Mouse (Mus musculus) heart, embryonic 16.5 days (tissue): ENCODE results near the gene Ubl3. TPM values are rescaled to one million over a fixed set of nuclear protein-coding genes. Genes with fewer than 3 reads are reported as not detected.

Experiments
- ATAC-seq: fragments of 200-750 bp; cut with Nextera tagmentation; replicated peaks from 2 replicates; pipeline ENCODE4 v1.8.0; 2017; ENCODE audit warnings: moderate number of reproducible peaks; ENCODE audit not compliant: insufficient read depth, low FRiP score; ENCODE audit errors: extremely low read depth
- H3K27ac ChIP-seq: fragments of 300-500 bp; sonication (generic); 2 replicates; pipeline ENCODE4 v1.5.1; 2014; ENCODE audit warnings: mild to moderate bottlenecking, low read length, control low read depth, moderate library complexity
- H3K27me3 ChIP-seq: fragments of 300-500 bp; sonication (generic); 2 replicates; pipeline ENCODE4 v1.6.1; 2014; ENCODE audit warnings: low read length, mixed read lengths; ENCODE audit not compliant: control insufficient read depth, insufficient read depth
- H3K36me3 ChIP-seq: fragments of 300-500 bp; sonication (generic); 2 replicates; pipeline ENCODE4 v1.6.1; 2014; ENCODE audit not compliant: control insufficient read depth, insufficient read depth
- H3K4me1 ChIP-seq: fragments of 300-500 bp; sonication (generic); 2 replicates; pipeline ENCODE4 v1.6.1; 2014; ENCODE audit warnings: low read length, mixed read lengths; ENCODE audit not compliant: control insufficient read depth, insufficient read depth
- H3K4me2 ChIP-seq: fragments of 300-500 bp; sonication (generic); 2 replicates; pipeline ENCODE4 v1.6.1; 2014; ENCODE audit warnings: low read depth, mild to moderate bottlenecking, control low read depth, low read length
- H3K4me3 ChIP-seq: fragments of 300-500 bp; sonication (generic); 2 replicates; pipeline ENCODE4 v1.5.1; 2014; ENCODE audit warnings: mild to moderate bottlenecking, control low read depth, low read length
- H3K9ac ChIP-seq: fragments of 300-500 bp; sonication (generic); 2 replicates; pipeline ENCODE4 v1.6.1; 2014; ENCODE audit warnings: low read length, control low read depth
- H3K9me3 ChIP-seq: fragments of 300-500 bp; sonication (generic); replicated peaks from 2 replicates; pipeline ENCODE4 v1.6.1; 2016; ENCODE audit warnings: low read length; ENCODE audit not compliant: control insufficient read depth
- WGBS: fragments of 180-500 bp; shearing (Covaris S2); extraction: QIAGEN DNeasy Blood & Tissue Kit; methylation state at CpG from one replicate; pipeline ENCODE4 v1.1.7; 2014; 5-methylcytosine and 5-hydroxymethylcytosine counted together
- polyA plus RNA-seq: library from polyadenylated mRNA; unstranded; fragments of >200 nt; fragmentation: Nextera tagmentation; extraction: Ambion mirVana; gene quantifications from 2 replicates; pipeline ENCODE4 v1.2.1, GENCODE M21; 2015

Gene Ubl3
- polyA plus RNA-seq, 1 experiment from 2014 or later: 70.9 TPM

DNA sequence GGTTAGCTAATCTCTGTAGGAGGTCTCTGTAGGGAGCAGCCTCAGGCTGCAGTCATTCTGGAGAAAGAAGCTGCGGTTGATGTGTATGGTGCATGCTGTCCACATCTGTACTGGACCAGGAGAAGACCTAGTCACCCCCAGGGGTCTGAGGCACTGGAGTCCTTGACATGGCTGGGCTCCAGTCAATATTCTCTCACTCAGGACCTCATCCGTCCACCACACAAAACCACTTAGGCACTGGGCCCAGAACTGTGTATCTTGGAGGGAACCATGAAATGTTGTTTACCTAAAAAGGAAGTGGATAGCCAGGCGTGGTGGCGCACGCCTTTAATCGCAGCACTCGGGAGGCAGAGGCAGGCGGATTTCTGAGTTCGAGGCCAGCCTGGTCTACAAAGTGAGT lies 87.5 kb downstream of the Ubl3 start:
- Histone ChIP-seq H3K9ac (no peak overlapping the region), H3K4me1 (no peaks in the 10 kb centered on the region), H3K4me2 (no peak overlapping the region), H3K27ac (no peak overlapping the region), H3K36me3 (no peaks in the 10 kb centered on the region), H3K9me3 (peaks cover 4% of the 10 kb centered on the region), H3K27me3 (no peaks in the 10 kb centered on the region), H3K4me3 (no peak overlapping the region)
- WGBS: 85% methylated on average over 9 of the region's 9 CpGs
- ATAC-seq: no peak

DNA sequence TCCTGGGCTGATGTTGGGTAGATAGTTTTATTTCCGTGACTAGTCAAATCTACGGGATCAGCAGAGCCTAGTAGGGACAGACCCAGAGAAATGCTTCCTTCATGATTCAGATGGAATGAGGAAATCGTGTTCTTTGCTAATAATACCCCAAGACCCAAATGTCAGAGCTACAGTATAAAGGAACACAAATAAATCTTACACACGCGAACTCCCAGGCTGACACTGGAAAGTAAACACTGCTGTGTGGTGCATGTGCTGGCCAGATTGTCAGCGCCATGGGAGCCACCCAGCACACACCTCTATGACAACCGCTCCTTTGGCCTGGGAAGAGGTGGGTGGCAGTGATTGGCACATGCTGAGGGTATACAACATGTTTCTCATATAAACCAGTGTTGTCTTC lies 88.1 kb downstream of the Ubl3 start:
- H3K27me3 ChIP-seq: no peaks in the 10 kb centered on the region
- no peak overlapping the region for H3K9ac ChIP-seq
- no peak overlapping the region for H3K27ac ChIP-seq
- no peaks in the 10 kb centered on the region for H3K4me1 ChIP-seq
- H3K4me3 ChIP-seq: no peak overlapping the region
- H3K9me3 ChIP-seq: peaks cover 4% of the 10 kb centered on the region
- WGBS: 68% methylated on average over 7 of the region's 7 CpGs
- no peak overlapping the region for H3K4me2 ChIP-seq
- no peaks in the 10 kb centered on the region for H3K36me3 ChIP-seq
- ATAC-seq: no peak

DNA sequence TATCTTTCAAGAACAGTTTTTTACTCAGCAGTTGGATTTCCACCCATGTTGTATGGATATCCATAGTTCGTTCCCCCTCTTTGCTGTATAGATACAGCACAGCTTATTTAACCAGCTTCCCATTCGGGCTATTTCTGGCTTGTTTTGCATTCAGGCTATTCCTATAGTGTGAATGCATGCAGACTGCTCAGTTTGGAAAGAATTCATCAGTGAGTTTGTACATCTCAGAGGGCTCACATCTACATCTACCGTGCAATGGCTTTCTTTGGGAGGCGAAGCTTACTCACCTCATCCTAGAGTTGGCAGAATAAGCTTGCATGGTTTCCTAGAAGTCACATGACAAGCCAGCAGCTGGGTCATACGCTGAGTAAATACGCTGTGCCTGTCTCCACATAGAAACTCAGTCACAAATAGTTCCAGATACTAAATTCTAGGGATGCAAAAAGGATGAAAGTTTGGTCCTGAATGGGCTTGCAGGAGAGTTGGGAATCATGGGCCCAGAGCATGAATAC lies 88.8 kb downstream of the Ubl3 start:
- Histone ChIP-seq H3K9ac (no peak overlapping the region), H3K4me2 (no peak overlapping the region), H3K4me3 (no peak overlapping the region), H3K4me1 (no peaks in the 10 kb centered on the region), H3K27ac (no peak overlapping the region), H3K36me3 (no peaks in the 10 kb centered on the region), H3K9me3 (peaks cover 4% of the 10 kb centered on the region), H3K27me3 (no peaks in the 10 kb centered on the region)
- no peak for ATAC-seq
- WGBS: 78% methylated on average over 6 of the region's 6 CpGs

Other genes starting within 250 kb of the Ubl3 start
- 15.1 and 15.7 TPM in 2 replicates for gene Slc7a1, start 152.9 kb downstream of the Ubl3 start, polyA plus RNA-seq